Mouse (Mus musculus) thymus, adult 2 months (tissue): ENCODE measurements around the gene Srrm2.

Experiments
- CTCF ChIP-seq: fragments of 200-500 bp; IDR thresholded peaks from 2 replicates; pipeline ENCODE4 v1.5.1; 2012; ENCODE audit warnings: mild to moderate bottlenecking, control low read depth, low read length, moderate library complexity, borderline replicate concordance; ENCODE audit not compliant: control insufficient read depth, poor library complexity, insufficient read depth; ENCODE audit errors: extremely low read depth
- POLR2A ChIP-seq: fragments of 200-500 bp; IDR thresholded peaks from 2 replicates; pipeline ENCODE4 v1.6.1; 2012; ENCODE audit warnings: mild to moderate bottlenecking, low read length, control low read depth, moderate library complexity; ENCODE audit not compliant: control insufficient read depth, poor library complexity, insufficient read depth; ENCODE audit errors: extremely low read depth

GRCm38 (mm10) chr17:23741359-23742209 lies 48.7 kb upstream of the Srrm2 start:
- no peak for TF ChIP-seq CTCF
- TF ChIP-seq POLR2A, result no peak
